Mouse (Mus musculus) large intestine, adult 2 months (tissue): ENCODE data around the gene Gabrr2. TPM values are rescaled to one million over a fixed set of nuclear protein-coding genes. Genes with fewer than 3 reads are reported as not detected.
"Not testable (repeated sequence)": the region's sequence is repeated elsewhere in the genome, so short reads cannot be mapped to it uniquely, and the experiment has no call there.

Experiments
- DNase-seq: peaks from one replicate; pipeline ENCODE4 v3.0.0-alpha.2; 2012; ENCODE audit warnings: low read depth, low spot score
- WGBS: fragments of 180-500 bp; shearing (Covaris S2); methylation state at CpG from one replicate; pipeline ENCODE4 v1.1.7; 2018; 5-methylcytosine and 5-hydroxymethylcytosine counted together
- polyA plus RNA-seq: library from polyadenylated mRNA; depleted of rRNA; stranded (reverse); fragments of >200 nt; gene quantifications from 2 replicates; pipeline ENCODE4 v1.2.3, GENCODE M21; 2012

Gene Gabrr2
- polyA plus RNA-seq, 1 experiment: 0.53 TPM

- DNase-seq: no peak
- 90% methylated on average over 6 of the region's 6 CpGs for WGBS
These were observed 5.0 kb downstream of the Gabrr2 start for GRCm38 (mm10) chr4:33067826-33068225.

DNA sequence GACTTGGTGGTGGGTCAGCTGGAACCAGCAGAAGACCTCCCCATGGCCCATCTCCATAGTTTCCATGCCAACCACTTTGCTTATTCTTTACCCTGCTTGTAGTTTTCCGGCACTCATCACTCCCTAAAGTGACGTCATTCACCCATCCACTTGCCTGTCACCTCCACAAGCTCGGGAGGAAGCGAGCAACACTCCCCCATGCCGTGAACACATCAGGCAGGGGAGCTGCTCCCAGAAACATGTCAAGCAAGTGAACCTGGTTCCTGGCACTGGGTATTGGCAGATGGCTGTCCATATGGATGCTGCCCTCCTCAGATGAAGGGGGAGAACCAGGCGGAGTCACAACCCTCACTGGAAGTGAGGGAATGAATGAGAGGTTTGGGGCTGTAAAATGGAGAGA is 6.1 kb downstream of the Gabrr2 start:
- DNase-seq: no peak
- WGBS: 58% methylated on average over 6 of the region's 6 CpGs

- WGBS: 87% methylated on average over 6 of the region's 6 CpGs
- no peak for DNase-seq
These were observed 7.5 kb downstream of the Gabrr2 start for GRCm38 (mm10) chr4:33070326-33070725.

DNA sequence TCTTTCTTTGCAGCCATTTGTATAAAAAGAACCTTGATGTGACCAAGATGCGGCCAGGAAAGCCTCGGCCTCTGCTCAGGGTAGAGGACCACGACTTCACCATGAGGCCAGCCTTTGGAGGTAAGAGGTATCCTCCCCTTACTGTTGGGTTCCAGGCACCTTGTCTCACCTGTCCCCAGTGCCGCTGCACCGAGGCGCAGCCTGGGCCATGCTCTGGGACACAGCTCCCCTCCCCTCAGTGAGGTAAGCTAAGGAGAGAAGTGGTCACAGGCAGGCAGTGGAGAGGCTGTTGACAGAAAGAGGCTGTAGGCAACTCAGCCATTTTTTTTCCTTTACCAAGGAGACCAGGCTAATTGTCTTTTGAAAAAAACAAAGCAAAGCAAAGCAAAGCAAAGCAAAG is 8.5 kb downstream of the Gabrr2 start:
- 82% methylated on average over 6 of the region's 6 CpGs for WGBS
- no peak for DNase-seq

- DNase-seq: no peak
- WGBS: 55% methylated on average over 11 of the region's 11 CpGs
These were observed 9.8 kb downstream of the Gabrr2 start for GRCm38 (mm10) chr4:33072526-33073161.

GRCm38 (mm10) chr4:33074406-33074805 is 11.6 kb downstream of the Gabrr2 start:
- 83% methylated on average over 4 of the region's 4 CpGs for WGBS
- no peak for DNase-seq

DNA sequence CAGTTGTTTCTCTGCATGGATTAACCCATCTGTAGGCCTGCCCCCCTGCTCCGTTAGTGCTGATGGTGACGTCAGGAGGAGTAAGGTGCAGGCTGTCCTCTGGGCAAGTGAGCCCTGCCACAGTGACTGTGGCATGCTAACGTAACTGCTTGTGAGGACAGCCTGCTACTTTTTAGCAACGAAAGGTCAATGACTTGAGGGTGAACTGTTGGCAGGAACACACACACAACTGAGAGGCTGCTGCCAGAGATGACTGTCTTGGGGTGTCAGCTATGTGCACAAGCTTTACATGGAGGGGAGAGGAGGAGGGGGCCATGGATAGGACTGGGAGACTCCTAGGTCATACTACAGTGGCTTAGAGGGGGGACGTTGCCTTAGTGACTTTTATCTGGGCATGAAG is 12.1 kb downstream of the Gabrr2 start:
- no peak for DNase-seq
- 74% methylated on average over 5 of the region's 5 CpGs for WGBS

DNA sequence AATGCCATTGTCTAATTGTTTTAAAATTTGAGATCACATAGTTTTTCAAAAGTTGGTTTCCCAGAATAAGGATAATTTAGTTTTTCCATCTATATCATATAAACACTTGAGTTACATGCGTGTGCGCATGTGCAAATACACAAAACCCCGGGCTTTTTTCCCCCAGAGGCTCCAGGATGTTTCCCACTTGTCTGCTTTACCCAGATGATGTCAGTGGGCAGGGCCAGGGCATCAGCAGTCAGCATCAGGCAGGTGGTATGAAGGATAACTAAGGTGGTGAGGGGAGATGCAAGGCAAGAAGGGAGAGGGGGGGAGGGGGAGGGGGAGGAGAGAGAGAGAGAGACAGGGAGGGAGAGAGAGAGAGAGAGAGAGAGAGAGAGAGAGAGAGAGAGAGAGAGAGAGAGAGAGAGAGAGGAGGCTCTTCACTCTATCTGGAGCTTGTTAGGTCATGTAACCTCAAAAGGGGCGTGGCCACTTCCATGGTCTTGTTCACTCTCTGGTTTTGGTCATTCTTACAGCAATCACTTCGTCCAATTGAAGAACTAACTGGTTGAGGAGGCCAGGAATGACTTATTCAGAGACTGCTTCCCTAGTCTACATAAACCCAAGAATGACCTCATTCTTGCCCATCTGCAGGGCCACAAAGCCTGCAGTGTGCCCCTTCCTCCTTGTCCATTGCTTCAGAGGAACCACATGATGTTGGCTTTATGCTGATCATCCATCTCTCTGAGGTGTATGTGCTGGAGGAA is 13.2 kb downstream of the Gabrr2 start:
- 75% methylated on average over 5 of the region's 5 CpGs for WGBS
- DNase-seq: no peak

DNA sequence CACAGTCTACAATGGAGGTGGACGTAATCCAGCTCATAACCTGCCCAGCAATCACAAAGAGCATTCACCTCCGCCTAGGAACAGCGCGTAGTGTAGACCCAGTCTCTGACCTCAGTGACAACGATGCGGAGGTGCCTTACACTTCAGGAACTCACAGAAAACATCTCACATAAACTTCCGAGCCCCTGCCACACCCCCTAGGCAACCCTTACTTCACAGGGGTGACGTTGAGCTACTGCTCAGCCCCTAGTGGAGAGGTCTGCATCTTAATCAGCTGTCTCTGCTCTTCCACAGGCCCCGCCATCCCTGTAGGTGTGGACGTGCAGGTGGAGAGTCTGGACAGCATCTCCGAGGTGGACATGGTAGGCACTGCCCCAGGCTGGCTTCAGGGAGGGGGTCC is 14.4 kb downstream of the Gabrr2 start:
- 70% methylated on average over 11 of the region's 11 CpGs for WGBS
- DNase-seq: no peak

DNA sequence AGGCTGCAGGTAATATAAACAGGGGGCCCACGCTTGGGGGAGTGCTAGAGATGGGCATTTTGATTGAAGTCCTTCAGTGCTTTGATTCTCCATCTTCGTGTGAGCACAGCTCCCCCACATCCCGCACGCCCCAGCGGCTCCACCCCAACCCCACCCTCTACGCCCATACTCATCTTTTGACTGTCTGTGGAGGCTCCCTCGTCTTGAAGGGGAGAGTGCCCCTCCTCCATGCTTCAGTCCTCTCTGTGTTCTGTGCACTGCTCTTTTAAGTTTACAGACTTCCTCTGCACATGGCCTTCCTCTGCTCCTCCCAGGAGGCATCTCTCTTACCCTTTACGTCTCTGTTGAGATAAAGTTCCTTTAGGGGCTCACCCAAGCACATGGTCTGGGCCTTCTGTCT is 14.9 kb downstream of the Gabrr2 start:
- WGBS: 49% methylated on average over 8 of the region's 8 CpGs
- no peak for DNase-seq

GRCm38 (mm10) chr4:33078492-33078891 is 15.7 kb downstream of the Gabrr2 start:
- no peak for DNase-seq
- 72% methylated on average over 3 of the region's 3 CpGs for WGBS

DNA sequence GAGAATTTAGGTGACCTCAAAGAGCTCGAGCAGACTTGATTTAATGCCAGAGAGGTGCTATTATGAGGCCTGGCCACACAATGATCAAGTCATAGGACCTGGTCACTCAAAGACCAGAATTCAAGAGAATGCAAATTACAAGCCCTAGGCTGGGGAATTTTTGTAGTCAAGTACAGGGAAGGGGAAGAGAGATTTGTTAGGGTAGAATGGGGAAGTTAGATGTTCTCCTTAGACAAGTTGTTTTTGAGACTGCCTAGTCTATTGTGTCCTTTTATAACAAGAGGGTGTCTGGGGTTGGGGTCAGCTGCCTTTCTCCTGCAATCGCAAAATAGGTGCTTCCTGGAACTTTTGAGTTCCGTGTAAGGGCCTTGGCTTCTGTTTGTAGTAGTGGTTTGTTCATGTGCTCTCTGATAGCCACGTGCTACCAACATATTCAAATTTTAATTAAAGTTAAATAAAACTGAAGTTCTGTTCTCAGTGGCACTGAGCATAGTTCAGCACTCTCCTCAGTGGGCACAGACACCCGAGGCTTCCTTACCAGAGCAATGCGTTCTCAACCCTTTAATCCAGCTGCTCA is 36.4 kb downstream of the Gabrr2 start:
- WGBS: 69% methylated on average over 6 of the region's 6 CpGs
- no peak for DNase-seq

DNA sequence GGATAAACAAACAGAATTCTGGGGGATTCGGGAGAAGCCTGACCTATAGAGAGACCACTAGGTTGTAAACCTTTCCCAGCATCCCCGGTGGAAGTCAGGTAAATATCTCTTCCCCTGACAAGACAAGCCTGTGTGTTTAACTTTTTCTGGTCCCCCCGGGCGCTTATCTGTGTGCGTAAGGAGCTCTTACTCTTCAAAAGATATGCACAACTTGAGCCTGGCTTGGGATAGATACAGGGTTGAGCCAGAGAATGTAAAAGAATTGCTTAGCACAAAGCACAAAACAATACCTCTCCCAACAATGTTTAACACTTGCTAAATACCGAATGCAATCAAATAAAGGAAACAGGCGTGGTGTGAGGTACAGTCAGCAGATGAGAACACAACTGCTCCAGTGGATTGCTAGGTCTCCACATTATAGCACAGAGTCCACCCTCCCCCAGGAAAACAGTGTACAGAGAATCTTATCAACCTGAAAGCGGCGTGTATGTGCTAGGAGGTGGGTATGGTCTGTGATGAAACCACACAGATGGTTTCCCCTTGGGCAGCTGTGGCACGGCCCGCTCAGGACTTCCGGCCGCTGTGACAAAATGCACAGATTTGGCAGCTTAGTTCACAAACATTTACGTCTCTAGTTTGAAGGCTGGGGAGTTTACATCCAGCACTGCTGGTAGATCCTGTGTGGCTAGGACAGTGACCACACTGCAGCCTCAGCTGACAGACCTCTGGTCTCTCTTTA is 47.1 kb downstream of the Gabrr2 start:
- 50% methylated on average over 14 of the region's 14 CpGs for WGBS
- DNase-seq: no peak

DNA sequence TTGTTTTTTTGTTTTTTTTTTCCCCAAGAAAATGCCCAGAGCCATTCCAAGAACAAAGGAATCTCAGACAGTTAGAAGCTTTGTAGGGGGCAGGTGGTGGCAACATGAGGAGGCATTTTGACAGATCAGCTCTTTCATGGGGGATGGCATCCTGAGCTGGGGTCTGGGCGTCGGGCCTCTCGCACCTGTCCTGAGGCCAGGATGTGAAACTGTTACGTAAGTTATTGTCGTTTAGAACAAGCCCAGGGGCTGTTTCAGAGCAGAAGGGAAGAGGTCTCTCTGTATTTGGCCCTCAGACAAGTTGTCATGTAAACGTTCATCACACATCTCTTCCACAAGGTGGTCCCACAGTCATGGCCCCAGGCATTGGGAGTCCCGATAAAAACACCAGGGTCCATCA is 48.0 kb downstream of the Gabrr2 start:
- DNase-seq: no peak
- 79% methylated on average over 7 of the region's 7 CpGs for WGBS

DNA sequence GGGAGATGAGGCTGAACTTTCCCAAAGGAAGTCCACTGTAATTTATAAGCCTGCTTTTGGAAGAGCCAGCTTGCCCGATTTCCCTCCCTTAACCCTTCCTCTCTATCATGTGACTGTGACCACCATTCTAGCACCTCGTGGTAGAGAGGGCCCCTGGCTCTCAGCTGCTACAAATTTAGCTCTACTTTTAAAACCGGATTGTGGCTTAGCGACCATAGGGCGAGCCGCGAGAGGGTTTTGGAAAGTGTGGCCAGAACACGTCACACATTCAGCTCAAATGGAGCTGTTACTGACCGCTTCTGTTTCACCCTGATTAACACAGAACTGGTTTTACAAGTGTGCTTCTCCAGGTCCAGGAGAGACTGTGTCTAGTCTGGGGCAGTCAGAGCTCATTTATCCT is 48.6 kb downstream of the Gabrr2 start:
- 75% methylated on average over 9 of the region's 9 CpGs for whole genome bisulfite sequencing
- DNase-seq: no peak

DNA sequence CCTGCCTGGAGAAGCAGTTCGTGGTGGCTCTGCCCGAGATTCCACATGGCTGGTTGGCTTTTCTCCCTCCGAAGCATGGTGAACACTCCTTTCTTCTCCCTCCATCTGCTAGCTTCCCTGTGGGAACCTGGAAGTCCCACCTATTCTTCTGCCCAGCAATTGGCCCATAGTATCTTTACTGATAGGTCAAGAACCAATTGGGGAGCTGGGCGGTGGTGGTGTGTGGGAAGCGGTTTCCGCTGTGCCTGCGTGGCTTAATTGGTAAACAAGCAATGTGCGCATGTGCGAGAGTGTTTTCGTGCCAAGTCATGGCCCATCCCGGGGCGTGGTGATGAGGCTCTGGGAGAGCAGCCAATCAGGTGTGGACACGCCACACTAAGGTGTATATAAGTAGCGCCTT is 50.1 kb downstream of the Gabrr2 start:
- not testable (repeated sequence) for DNase-seq
- 88% methylated on average over 14 of the region's 14 CpGs for WGBS

DNA sequence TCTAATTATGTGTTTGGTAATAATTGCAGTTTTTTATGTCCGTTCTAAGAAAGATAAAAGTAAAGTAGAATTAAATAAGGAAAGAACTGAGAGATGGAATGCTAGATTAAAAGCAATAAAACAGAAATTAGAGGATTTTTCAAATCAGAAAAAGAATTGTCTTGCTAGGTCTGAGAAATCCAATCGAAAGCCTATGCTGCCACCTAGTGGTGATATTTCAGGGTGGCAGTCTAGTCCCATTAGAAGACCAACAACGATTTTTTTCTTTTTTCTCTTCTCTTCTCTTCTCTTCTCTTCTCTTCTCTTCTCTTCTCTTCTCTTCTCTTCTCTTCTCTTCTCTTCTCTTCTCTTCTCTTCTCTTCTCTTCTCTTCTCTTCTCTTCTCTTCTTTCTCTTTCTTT is 56.3 kb downstream of the Gabrr2 start:
- DNase-seq: peak; percentile 28
- 1% methylated on average over 3 of the region's 3 CpGs for WGBS

DNA sequence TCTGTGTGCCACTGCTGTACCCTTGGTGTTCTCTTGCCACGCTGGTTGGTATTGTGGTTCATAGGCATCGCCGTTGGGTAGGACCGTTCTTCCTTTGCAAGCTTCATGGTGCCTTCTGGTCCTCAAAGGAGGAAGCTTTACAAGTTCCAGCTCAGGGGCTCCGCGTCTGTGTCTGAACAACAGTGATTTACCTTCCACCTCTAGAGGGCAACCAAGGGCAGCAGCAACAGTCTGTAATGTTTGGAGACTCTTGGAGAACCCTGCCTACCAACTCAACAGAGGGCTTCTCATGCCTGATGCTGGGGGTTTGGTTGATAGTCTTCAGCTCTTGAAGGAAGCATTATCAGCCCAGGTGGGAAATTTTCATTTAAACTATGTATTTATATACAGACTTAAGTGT is 61.7 kb downstream of the Gabrr2 start:
- no peak for DNase-seq
- WGBS: 68% methylated on average over 6 of the region's 6 CpGs

GRCm38 (mm10) chr4:33125409-33126084 is 62.7 kb downstream of the Gabrr2 start:
- no peak for DNase-seq
- WGBS: 45% methylated on average over 10 of the region's 10 CpGs

DNA sequence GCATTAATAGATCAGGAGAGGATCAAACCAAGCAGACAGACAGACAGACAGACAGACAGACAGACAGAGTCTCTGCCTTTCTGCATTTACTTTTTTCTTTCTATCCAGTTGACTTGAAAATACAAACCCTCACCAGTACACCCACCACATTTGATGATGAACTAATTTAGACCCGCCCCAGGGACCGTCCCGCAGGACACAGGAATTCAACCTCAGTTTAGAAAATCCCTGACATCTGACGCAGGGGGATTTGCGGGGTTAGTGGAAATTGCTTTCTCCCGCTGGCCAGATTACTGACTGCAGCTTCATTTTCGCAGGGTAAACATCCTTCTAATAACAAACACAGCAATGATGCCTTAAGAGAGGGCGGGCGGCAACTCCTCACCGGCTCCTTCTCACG is 69.4 kb downstream of the Gabrr2 start, which contains the start of gene Gabrr1:
Gene Gabrr1, plus strand, starts transcription at position 301 of the 400 bp plus-strand sequence.
- 52% methylated on average over 11 of the region's 11 CpGs for WGBS
- no peak for DNase-seq
